Mouse (Mus musculus): ENCODE measurements at regions not wholly inside any gene's neighbourhood (a gene's known extent, or its start where the extent isn't known, plus 50 kb on each side); places are given as distances from the start of the nearest gene placed in this dataset.

DNA sequence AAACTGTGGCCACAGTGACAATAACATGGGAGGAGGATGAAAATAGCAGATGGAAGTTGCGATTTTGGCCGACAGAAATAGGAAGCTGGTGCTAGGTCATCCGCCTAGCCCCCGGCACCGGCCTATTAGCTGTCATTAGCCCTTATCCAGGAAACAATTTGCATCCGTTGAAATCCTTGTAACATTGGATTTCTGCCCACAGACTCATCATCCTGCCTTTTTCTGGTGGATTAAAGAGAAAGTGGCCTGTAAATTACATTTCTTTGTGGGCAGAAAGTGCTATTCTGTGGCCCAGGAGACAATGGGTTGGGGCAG, 261.1 kb upstream of the Gm10131 start:
- DNase-seq (ENCODE audit: low read depth): no peak

DNA sequence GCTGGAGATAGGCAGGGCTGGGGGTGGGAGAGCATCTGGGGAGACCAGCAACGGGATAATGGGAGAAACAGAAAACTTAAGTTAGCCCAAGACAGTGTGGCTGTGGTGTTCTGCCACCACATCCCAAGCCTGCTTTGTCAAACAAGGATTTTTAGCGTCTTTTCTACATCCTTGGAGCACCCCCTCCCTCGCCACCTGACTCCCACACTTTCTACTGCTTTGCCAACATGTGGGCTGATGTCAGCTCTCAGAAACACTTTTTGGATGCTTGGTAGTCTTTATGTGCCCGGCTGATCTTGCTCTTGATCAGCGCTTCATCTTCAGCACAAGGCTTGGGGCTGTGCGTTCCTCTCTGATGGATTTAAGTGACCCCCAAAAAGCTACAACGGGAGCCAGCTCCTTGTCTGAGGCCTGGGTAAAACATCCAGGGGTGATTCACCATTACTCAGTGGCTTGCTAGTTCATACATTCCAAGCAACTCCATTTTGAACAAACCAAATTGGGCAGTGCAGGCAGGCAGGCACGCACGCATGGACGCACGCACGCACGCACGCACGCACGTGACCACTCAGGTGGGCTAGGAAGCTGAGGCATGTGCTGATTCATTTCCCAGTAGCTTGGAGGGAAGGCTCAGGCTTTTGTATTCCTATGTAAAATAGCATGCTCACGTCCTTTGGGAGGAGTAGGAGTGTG, 260.6 kb upstream of the Gm10131 start:
- DNase-seq (ENCODE audit: low read depth): no peak

DNA sequence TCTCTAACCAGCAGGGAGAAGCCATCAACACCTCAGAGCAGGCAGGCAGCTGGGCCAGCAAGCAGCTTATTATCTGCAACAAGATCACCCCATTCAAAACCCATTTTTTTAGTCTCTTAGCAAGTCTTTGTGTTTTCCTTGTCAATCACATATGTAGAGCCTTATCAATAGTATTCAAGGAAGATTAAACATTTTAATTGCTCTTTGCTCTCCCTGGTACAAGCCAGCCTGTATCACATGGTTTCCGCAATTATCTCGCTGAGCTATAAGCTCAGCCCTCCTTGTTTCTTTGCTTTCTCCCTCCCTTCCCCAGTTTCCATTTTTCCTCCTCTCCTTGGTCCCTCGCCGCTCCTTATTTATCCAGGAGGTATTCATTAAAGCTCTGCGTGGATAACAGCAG, 259.9 kb upstream of the Gm10131 start:
- DNase-seq (ENCODE audit: low read depth): no peak

DNA sequence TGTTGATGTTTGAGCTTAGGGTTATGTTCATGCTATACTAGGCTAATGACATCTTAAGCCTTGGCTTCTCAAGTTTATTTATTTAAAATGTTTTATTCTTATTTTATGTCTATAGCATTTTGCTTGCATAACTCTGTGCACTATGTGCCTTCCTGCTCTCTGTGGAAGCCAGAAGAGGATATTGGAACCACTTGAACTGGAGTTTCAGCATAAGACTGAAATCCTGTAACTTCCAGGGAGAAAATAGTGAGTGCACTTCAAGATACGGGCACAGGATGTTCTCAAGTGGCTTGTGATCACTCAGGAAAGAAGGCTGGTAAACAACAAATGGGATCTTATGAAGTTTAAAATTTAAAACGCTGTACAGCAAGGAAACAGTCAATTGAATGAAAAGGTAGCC, 257.0 kb upstream of the Gm10131 start:
- DNase-seq (ENCODE audit: low read depth): no peak

DNA sequence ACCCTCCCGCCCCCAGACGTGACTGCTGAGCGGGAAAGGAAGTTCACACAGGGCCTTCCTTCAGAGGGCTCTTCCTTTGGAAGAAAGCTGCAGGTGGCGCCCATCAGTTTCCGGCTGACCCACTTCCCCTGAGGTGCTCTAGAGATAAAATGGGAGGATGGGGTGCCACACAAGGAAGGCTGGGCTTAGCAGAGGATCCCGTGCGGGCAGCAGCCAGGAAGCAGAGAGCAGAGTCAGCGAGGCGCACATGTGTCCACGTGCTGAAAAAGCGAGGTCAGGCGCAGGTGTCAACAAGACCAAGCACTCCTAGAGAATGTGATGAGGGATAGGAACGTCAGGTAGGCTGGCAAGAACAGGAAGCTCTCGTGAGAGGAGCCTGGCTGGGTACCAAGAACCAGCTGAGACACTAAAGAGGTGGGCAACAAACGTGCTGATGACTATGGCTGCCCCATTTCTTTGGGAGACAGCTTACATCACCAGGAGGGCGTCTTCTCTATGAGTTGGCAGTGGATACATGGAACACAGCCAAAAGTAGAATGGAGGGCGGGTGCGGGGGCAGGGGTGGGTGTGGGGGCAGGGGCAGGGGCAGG, 253.0 kb upstream of the Gm10131 start:
- no peak for DNase-seq (ENCODE audit: low read depth)

DNA sequence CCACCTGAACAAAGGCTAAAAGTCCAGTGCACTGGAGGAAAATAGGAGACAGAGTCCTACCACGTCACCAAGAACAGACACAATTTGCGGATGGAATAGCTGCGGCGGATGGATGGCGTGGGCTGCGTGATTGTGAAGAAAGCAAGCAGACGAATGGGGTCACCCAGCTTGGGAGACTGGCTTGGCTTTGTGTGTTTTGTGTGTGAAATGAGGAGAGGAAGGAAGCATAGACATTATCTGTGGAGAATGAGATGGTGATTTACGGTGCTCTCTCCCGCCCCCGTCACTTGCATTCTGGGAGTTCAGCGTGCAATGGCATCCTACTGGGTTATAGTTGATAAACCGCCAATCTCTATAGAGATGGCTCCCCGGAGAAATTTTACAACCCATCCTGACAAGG, 252.1 kb upstream of the Gm10131 start:
- no peak for DNase-seq (ENCODE audit: low read depth)

DNA sequence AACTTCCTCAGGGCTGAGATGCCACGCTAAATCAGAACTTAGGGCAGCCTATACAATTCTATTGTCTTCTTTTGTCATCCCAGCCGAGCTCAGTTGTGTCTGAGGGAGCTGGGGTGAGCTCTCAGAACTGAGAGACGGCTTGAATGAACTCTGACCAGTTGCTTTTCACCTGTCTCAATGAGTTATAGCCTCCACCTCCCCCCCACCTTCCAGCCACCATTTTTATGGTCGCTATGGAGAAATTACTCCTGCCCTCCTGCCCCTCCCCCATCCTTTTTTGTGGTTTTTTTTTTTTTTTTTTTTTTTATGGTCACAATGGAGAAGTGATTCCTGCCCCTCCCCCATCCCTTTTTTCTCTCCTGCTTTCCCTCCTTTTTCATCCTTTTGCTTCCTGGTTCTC, 251.6 kb upstream of the Gm10131 start:
- DNase-seq (ENCODE audit: low read depth): no peak

DNA sequence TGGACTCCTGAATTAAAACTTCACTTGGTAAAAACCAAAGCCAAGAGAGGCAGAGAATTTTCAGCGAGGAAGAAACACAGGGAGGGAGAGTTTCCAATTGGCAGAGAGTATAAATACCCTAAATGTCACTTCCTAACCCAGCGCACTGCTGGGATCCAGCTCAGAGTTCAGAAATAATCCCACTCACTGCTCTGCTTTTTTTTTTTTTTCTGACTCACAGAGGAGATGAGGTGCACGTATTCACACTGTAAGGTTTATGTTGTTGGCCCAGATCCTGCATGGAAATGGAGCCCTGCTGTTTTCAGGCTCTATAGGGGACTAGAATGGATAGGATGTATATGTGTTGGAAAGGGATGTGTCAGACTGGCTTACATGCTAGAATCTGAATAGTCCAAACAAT, 249.8 kb upstream of the Gm10131 start:
- DNase-seq (ENCODE audit: low read depth): no peak

DNA sequence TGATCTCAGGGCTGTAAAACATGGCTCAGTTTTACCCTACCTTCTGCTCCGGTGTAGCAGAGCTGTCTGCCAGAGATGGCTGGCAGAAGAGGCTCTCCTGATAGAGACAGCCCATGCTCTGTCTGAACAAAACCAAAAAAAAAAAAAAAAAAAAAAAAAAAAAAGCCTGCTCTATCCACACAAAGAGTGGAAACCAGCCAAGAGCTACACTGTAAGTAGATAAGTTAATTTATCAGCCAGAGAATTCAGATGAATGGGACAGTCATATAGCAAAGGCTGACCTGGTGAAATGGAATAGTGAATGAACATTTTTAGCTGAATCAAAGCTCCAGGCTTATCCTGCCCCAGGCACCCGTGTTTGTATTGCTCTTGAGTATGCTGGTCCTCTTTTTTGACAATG, 248.2 kb upstream of the Gm10131 start:
- DNase-seq (ENCODE audit: low read depth): no peak

DNA sequence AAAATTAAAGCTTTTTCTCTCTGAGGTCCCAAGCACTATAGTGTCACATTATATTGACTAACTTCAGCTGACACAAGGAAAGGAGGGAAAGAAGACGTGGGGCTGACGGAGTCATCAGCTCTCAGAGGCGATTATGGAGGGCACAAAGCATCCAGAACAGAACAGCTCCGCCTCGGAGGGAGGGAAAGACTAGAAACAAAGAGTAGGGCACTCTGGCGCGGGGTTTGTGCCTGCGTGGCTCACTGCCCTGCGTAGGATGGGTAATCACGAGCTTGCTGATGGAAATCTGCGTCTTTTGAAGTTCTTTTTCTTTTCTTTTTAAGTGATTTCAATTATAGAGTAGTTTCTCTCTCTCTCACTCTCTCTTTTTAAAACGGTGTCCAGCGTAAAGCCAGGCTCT, 243.5 kb upstream of the Gm10131 start:
- DNase-seq (ENCODE audit: low read depth): no peak

DNA sequence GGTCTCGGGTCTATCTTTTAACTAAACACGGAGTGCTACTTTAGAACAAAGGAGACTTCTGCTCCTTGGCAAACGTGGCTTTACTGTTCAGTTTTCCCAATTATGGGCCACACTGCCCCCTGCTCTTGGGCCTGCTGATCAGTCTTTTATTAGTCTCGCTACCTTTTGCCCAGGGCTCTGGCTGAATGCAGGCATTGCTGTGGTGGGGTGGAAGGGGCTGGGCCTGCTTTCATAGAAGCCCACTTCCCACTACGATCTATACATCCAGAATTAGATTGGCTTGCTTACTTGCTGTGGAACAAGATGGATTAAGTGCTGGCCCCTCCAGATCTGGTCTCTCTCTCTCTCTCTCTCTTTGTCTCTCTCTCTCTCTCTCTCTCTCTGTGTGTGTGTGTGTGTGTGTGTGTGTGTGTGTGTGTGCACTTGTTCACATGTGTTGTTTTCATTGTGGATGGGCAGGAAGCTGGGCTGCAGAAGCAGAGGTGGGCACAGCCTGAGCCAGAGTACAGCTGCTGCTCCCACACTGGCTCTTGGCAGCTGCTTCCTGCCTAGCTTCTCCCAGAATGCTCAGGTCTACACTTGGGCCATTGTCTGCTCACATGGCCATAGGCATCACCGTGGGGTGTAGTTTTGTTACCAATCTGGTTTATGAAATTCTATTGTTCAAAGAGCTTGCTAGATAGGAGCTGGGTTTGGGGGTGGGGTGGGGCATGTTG, 241.8 kb upstream of the Gm10131 start:
- DNase-seq (ENCODE audit: low read depth): no peak

DNA sequence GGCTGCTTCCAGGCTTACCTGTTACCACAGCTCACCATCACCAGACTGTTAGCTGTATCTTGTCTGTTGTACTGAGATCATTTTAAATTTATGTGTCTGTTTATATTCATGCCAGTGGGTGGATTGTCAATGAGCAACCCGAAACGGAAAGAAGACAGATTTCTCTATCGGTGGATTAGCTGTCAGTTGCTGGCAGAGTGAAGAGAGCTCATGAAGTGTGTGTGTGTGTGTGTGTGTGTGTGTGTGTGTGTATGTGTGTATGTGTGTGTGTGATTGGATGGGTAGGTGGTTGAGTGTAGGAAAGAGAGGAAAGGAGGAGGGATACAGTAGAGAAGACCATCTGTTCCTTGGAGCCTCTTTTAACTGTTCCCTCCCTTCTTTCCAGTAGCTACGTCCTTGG, 223.3 kb upstream of the Gm10131 start:
- DNase-seq (ENCODE audit: low read depth): no peak

DNA sequence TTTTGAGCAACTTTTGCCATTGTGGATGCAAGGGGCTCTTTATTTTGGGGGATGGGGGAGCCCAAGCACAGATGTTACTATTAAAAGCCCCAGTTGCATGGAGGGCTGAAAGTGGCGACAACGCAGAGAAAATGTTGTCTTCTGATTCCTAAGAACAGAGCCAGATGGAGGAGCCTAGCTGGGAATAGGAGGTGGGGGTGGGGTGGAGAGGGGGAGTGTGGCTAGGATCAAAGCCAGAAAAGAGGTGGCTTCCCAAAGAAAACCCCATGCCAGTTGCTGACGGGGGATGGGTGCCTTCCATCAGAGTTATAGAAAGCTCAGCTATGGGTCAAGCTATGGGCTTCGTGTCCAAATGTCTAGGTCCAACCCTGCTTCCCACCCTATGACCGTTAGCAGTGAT, 220.1 kb upstream of the Gm10131 start:
- DNase-seq (ENCODE audit: low read depth): no peak

DNA sequence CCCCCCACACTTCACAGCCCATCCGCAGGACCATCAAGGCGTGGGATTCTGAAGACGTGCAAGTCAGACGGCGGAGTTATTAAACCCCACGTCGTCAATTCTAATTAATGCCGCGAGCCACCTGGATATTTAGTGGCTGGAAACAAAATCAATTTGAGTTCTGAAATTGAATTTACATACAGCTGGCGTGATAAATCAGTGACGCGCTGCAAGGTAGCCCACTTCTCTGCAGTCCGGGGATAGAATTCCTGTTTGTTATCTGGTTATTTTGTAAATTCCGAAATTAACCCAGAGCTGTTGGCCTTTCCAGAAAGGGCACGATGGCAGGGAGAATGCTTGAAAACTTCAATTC, 215.1 kb upstream of the Gm10131 start:
- no peak for DNase-seq (ENCODE audit: low read depth)

DNA sequence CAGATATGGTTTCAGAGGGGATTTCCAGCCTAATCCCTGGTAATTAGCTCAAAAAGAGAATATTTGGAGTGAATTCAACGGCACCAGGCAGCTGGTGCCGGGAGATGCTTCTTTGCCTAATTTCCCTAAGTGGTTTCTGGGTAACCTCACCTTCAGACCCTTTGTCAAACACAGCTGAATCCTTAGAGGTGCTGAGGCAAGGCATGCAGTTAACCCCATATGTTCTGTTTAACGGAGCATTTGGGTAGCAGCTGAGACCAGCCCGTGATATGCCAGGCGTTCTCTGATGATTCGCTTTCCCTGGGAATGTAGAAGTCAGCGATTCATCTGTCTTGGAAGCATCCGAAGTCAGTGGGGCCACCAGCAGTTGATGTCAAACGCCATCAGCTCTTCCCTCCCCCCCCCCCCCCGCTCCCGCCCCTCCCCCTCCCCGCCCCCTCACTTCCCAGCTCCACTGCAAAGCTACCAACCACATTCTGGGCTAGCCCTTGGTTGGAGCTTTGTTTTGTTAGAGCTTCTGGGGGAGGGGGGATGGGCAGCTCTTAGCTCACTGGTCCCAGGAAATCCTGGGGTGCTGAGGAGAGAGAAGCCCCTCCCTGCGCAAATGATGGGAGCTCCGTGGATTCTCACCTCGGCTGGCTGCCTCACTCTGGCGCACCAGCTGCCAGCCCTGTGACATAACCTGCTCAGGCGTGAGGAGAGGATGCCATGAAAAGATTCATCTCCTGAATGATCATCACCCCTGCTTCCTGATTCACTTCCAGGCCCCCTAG, 214.5 kb upstream of the Gm10131 start:
- DNase-seq (ENCODE audit: low read depth): no peak

DNA sequence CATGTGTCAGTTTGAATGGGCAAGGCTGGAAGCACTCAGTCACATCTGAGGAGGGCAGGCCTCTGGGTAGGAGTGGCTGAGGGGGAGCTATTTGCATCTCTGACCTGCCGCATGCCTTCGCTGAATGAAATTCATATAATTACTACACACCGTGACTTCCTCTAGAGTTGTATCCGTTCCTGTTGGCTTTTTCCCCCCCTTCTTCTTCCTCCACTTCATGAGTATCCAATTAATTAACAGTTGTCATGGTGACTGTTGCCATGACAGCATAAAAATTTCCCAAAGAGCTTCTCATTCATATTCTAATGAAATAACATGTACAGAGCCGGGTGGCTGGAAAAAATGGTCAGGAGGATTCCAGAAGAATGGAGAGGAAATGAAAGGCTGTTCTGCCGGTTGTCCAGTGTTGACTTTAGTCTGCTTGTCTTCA, 208.6 kb upstream of the Gm10131 start:
- no peak for DNase-seq (ENCODE audit: low read depth)

DNA sequence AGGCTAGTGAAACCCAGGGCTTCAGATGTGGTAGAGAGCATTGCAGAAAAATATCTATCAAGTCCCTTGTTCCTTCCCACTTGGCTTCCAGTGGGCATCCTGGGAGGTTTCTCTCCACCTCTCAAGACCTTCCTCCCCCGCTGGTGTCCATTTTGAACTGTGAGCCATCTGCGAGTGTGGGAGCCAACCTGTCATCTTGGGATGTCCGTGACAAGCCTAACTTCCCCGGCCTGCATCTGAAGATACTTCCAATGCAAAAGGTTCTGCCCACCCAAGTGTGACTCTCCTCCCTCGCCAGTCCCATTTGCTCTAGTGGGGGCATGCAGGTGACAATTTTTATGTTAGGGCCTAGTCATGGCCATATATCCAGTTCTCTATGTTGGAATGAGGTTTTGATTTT, 208.2 kb upstream of the Gm10131 start:
- no peak for DNase-seq (ENCODE audit: low read depth)

DNA sequence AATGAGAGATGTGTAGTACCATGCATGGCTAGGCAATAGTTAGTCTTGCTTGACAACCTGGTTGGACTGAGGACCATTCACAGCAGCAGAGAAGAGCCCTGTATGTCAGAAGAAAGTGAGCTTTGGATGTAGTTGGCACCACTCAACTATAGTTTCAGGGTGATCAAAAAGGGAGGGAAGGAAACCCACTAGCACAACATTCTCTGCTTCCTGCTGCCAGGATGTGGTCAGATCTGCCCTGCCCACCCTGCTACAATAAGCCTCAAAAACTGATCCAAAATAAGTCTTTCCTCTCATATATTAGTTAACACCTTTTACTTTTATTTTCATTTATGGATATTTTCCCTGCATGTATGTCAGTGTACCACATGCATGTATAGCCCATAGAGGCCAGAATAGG, 203.7 kb upstream of the Gm10131 start:
- DNase-seq (ENCODE audit: low read depth): peak; percentile 14

DNA sequence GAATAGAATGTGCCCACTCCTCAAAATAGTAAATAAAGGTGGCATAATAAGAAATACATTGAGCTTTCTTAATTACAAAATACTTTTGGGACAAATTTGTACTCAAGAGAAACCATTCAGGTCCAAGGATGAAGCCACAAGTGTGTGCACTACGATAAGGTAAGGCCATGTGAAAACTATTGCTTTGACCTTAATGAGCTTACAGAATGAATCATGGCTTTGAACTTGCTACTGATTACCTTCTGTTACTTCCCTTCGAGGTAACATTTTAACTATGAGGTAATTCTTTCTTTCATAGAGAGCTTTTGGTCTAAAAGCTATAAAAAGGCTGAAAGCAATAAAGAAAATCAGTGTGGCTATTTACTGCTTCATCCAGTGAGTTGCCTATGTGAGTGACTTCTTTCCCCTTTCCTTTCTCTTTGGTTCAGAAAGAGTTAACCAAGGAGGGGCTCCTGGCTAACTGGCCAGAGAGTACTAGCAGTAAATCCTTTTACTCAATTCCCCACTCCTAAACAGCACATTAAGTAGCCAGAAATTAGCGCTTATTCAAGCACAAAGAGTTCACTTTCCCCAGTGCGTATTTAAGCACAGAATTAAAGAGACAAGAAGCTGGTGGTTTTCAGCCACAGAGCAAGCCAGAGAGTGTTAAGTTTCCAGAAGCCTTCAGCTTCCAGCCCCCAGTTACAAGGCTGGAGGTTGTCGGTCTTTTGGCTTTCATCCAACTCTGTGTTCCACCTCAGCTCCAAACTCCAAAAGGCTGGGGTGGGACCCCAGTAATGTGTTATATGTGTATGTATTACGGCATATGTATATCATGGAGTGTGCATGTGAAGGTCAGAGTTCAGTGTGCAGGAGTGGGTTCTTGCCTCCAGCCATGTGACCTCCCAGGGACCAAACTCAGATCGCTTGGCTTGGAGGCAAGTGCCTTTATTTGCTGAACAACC, 194.3 kb upstream of the Gm10131 start:
- DNase-seq (ENCODE audit: low read depth): no peak

DNA sequence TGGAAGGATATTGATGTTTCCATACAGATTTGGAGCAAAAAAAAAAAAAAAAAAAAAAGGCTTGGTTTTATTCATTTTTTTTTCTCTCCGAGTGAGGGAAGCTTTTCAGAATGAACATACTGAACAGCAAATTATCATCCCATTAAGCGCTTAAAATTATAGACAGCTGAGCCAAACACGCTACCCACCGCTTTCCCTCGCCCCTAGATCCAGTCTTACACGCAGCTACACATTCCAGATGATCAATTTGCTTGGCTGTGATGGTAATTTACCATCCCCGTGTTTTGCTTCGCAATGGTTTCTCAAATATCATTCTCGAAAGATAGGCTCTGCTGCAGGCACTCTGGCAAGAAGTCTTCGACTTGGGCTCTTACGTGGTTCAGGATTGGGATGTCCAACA, 192.3 kb upstream of the Gm10131 start:
- no peak for DNase-seq (ENCODE audit: low read depth)

DNA sequence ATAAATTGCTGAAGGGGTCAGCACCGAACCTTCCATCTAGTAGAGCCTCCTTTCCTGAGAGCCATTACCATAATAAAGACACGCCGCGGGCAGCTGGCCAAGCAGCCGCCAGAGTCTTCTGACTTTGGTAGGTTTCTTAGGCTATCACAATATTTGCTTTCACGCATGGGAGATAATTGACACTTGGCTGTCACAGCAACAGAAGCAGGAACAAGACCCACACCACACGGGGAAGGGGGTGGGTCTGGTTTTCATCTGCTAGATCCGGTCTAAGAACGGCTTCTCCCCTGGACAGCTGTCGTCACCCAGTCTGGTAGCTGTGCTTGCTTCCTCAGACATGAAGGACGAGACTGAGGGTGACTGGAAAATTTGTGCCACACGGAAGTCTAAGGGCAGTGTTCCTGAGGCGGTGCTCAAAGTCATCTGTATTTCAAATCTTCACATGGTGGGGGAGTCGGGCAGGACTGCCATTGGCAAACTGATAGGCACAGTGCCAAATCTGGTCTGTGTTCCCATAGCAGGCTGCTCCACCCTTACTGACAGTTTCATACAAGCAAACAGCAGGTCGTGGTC, 188.9 kb upstream of the Gm10131 start:
- no peak for DNase-seq (ENCODE audit: low read depth)

DNA sequence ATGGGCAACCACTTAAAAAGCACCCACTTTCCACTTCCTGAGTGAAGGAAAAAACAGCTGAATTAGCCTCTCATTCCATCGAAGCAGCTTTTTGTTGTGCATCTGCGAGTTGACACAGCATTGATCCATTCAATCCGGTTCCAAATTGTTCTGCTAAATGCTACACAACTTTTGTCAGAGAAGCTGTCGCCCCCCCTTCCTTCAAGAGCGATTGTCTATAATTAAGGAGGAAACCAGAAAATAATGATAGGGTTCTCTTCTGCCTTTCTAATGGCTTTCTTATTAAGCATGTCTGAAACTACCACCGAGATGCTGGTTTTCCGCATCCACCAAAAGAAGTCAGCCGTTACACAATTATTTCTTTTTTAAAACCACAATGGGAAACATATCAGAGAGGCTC, 183.2 kb upstream of the Gm10131 start:
- DNase-seq (ENCODE audit: low read depth): no peak
